Mouse (Mus musculus) spleen, adult 2 months (tissue): Measurements from ENCODE around the gene Slco2a1.

ENCODE experiments used
- CTCF ChIP-seq: fragments of 200-500 bp; IDR thresholded peaks from 2 replicates; pipeline ENCODE4 v1.5.1; 2011; ENCODE audit warnings: mild to moderate bottlenecking, inconsistent platforms; ENCODE audit not compliant: insufficient read depth, insufficient read length, insufficient replicate concordance; ENCODE audit errors: extremely low read depth
- POLR2A ChIP-seq: fragments of 200-500 bp; IDR thresholded peaks from 2 replicates; pipeline ENCODE4 v1.6.1; 2011; ENCODE audit warnings: low read depth, low read length, inconsistent platforms

- TF ChIP-seq CTCF: no peak
- TF ChIP-seq POLR2A: no peak
Observed at GRCm38 (mm10) chr9:103078194-103078691, 89.7 kb downstream of the Slco2a1 start.
